Mouse (Mus musculus): ENCODE measurements around the gene Ak1. TPM values are rescaled to one million over a fixed set of nuclear protein-coding genes. Genes with fewer than 3 reads are reported as not detected.
A peak's percentile ranks its signal among the peaks of the same experiment; 100 is the strongest.

The Ak1 gene
- polyA plus RNA-seq, 1 experiment from 2014 or later, result 302 TPM

DNA sequence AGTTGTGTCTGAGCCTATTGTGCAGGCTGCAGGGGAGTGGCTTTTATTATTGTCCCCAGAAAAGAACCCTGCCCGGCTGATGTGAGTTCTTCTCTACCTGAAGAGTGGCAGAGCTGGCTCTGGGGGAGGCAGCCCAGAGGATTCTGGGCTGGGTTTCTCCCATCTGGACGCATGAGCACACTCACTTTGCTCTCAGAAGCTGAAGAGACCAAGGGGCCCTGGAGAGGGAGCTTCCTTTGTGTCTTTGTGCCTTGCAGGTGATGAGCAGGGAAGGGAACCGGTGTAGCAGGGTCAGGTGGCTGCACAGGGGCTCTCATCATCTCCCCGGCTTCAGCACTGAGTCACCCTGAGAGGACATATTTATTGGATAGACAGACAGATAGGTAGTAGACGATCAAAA is 40.7 kb downstream of the Ak1 start:
- Histone ChIP-seq H3K27ac (replicated peaks) (peak overlapping the region; percentile 86), H3K4me1 (peaks cover 53% of the 10 kb centered on the region), H3K9ac (peak overlapping the region; percentile 64), H3K4me3 (no peak overlapping the region), H3K27me3 (replicated peaks) (no peaks in the 10 kb centered on the region), H3K4me2 (no peak overlapping the region), H3K9me3 (no peaks in the 10 kb centered on the region), H3K36me3 (peaks cover 33% of the 10 kb centered on the region)
- no peak for ATAC-seq (ENCODE audit: extremely low read depth, insufficient number of reproducible peaks, low FRiP score, low TSS enrichment)
- WGBS, result 47% methylated on average over 5 of the region's 5 CpGs

DNA sequence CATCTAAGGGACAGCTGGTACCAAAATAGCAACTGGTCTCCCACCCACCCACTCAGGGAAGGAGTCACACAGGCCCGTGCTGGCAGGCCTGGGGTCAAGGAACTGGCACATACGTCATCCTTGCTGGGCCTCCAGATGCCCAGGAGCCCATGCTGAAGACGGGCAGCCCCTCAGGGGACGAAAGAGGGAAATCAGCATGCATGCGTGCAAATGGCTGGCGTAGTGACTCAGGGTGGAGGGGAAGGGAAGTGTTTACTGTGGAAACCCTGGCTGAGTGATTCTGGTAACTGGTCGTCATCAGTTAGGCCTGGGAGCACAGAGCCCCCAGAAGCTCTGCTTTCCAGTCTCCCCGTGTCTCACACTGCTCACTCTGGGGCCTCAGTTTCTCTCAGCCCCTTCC is 43.8 kb downstream of the Ak1 start:
- peaks cover 29% of the 10 kb centered on the region for H3K36me3 ChIP-seq
- peak overlapping the region; percentile 73 for H3K27ac ChIP-seq (replicated peaks)
- H3K9ac ChIP-seq, result peak overlapping the region; percentile 41
- no peak overlapping the region for H3K4me2 ChIP-seq
- no peaks in the 10 kb centered on the region for H3K9me3 ChIP-seq
- peaks cover 72% of the 10 kb centered on the region for H3K4me1 ChIP-seq
- H3K27me3 ChIP-seq (replicated peaks), result no peaks in the 10 kb centered on the region
- 60% methylated on average over 8 of the region's 8 CpGs for WGBS
- H3K4me3 ChIP-seq, result no peak overlapping the region
- ATAC-seq (ENCODE audit: extremely low read depth, insufficient number of reproducible peaks, low FRiP score, low TSS enrichment), result no peak

DNA sequence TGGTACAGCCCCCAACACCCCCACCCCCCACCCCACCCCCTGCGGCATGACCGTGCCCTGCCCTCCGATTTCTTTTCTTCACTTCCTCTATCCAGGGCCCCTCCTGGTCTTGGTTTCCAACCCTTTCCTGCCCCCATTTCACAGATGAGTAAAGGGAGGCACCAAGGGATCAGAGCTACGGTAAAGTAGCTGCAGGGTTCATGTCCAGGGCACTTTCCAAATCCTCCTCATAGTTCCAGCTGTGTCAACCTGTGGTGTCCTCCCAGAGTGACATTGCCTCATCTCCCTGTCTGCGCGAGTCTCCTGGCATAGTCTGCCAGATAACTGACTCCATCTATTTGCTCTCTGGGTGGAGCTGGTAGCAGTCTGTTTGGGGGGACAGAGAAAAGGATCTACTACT is 44.3 kb downstream of the Ak1 start:
- ATAC-seq (ENCODE audit: extremely low read depth, insufficient number of reproducible peaks, low FRiP score, low TSS enrichment), result no peak
- H3K9ac ChIP-seq, result peak overlapping the region; percentile 33; the same call in 1 of the 2 replicates
- no peaks in the 10 kb centered on the region for H3K9me3 ChIP-seq
- H3K27me3 ChIP-seq (replicated peaks), result no peaks in the 10 kb centered on the region
- H3K36me3 ChIP-seq, result peaks cover 33% of the 10 kb centered on the region
- 55% methylated on average over 6 of the region's 6 CpGs for WGBS
- no peak overlapping the region for H3K4me2 ChIP-seq
- no peak overlapping the region for H3K4me3 ChIP-seq
- H3K4me1 ChIP-seq, result peaks cover 67% of the 10 kb centered on the region
- H3K27ac ChIP-seq (replicated peaks), result peak overlapping the region; percentile 73

DNA sequence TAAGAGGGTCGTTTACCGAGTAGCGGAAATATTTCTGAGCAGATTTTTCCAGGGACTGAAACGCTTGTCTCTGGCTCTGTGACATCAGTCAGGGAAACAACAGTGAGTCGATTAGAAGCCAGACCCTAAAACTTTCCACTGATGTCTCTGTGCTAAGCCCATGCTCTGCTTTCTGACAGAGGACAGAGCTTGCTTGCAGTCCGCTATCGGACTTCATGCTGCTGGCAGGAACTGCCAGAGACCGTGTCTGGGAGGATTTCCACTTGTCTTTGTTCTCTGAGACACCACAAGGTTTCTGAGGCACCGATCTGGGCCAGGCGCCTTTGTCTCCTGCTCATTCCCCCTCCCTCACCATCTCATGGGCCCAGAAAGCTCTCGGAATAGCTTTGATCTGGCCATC is 46.2 kb downstream of the Ak1 start:
- ATAC-seq (ENCODE audit: extremely low read depth, insufficient number of reproducible peaks, low FRiP score, low TSS enrichment), result peak; percentile 50; the same call in 1 of the 2 replicates
- Histone ChIP-seq H3K4me3 (no peak overlapping the region), H3K4me2 (peak overlapping the region; percentile 5; the same call in 1 of the 2 replicates), H3K36me3 (peaks cover 49% of the 10 kb centered on the region), H3K27me3 (replicated peaks) (no peaks in the 10 kb centered on the region), H3K9me3 (no peaks in the 10 kb centered on the region), H3K9ac (peak overlapping the region; percentile 61), H3K27ac (replicated peaks) (peak overlapping the region; percentile 90), H3K4me1 (peaks cover 60% of the 10 kb centered on the region)
- WGBS, result 20% methylated on average over 11 of the region's 11 CpGs

DNA sequence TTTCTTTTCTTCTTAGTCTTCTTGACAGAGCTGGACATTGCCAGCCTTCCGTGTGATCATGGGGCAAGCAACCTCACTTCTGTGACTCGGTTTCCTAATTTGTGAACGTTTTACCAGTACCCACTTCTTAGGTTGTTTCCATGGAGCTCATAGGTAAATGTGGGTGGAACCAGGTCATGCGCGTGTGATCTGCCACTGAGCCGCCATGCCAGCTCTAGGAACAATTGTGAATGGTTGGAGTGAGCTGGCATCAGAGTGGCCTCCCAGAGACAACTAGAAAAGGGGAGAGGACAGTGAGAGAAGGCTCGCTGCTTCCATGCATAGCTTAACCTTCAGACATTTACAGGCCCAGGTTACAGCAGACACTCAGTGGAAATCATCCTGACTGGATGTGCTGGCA is 46.6 kb downstream of the Ak1 start:
- Histone ChIP-seq H3K4me1 (peaks cover 64% of the 10 kb centered on the region), H3K9me3 (no peaks in the 10 kb centered on the region), H3K4me3 (no peak overlapping the region), H3K4me2 (peak overlapping the region; percentile 5; the same call in 1 of the 2 replicates), H3K27ac (replicated peaks) (peak overlapping the region; percentile 90), H3K27me3 (replicated peaks) (no peaks in the 10 kb centered on the region), H3K9ac (peak overlapping the region; percentile 61), H3K36me3 (peaks cover 53% of the 10 kb centered on the region)
- 78% methylated on average over 7 of the region's 7 CpGs for WGBS
- no peak for ATAC-seq (ENCODE audit: extremely low read depth, insufficient number of reproducible peaks, low FRiP score, low TSS enrichment)

DNA sequence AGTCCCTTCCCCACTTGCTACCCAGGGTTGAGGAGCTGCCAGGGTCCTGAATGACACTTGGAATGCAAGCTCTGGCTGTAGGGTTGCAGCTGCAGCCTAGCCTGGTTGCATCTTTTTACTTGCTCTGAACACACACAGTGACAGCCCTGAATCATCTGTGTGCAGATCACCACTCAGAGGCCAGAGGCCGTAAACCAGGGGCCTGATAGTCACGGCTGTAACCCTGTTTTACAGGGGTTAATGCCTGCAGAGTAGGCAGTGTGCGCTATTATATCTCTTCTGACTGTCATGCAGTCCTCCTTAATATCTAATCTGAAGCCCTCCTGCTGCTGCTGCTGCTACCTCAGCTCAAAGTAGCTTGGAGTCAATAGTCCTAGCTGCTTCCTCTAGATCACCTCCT is 48.3 kb downstream of the Ak1 start:
- WGBS, result 45% methylated on average over 3 of the region's 3 CpGs
- peaks cover 64% of the 10 kb centered on the region for H3K4me1 ChIP-seq

DNA sequence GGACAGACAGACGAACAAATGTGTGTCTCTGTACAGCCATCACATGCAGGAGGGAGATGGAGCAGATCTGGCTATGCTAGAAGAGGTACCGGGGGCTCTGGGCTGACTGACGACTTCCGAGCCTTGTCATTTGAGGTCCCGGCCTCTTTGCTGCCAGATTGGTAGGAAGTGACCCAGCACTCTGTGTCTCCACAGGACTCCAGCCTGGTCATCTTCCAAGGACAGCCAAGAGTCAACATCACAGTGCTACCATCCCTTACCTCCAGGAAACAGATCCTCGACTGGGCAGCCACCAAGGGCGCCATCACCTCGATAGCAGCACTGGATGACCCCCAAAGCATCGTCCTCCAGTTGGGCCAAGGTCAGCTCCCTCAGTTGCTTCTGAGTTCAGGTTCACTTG is 49.6 kb downstream of the Ak1 start:
- Histone ChIP-seq H3K27ac (replicated peaks) (peak overlapping the region; percentile 25; the same call in 1 of the 2 replicates), H3K4me2 (no peak overlapping the region), H3K9me3 (no peaks in the 10 kb centered on the region), H3K4me1 (peaks cover 51% of the 10 kb centered on the region), H3K4me3 (no peak overlapping the region), H3K36me3 (peaks cover 75% of the 10 kb centered on the region), H3K27me3 (replicated peaks) (no peaks in the 10 kb centered on the region), H3K9ac (no peak overlapping the region)
- WGBS, result 79% methylated on average over 9 of the region's 9 CpGs
- ATAC-seq (ENCODE audit: extremely low read depth, insufficient number of reproducible peaks, low FRiP score, low TSS enrichment), result no peak

More for the DNA sequence above, 48.3 kb downstream of the Ak1 start:
- no peak for ATAC-seq (ENCODE audit: extremely low read depth, insufficient number of reproducible peaks, low FRiP score, low TSS enrichment)
- no peak overlapping the region for H3K4me2 ChIP-seq
- H3K4me3 ChIP-seq, result no peak overlapping the region
- no peaks in the 10 kb centered on the region for H3K9me3 ChIP-seq
- peak overlapping the region; percentile 22; the same call in 1 of the 2 replicates for H3K27ac ChIP-seq (replicated peaks)
- H3K36me3 ChIP-seq, result peaks cover 69% of the 10 kb centered on the region
- 0 out of 2 replicates have a peak overlapping the region, but pooled peaks have one; percentile 14 for H3K9ac ChIP-seq
- H3K27me3 ChIP-seq (replicated peaks), result no peaks in the 10 kb centered on the region

DNA sequence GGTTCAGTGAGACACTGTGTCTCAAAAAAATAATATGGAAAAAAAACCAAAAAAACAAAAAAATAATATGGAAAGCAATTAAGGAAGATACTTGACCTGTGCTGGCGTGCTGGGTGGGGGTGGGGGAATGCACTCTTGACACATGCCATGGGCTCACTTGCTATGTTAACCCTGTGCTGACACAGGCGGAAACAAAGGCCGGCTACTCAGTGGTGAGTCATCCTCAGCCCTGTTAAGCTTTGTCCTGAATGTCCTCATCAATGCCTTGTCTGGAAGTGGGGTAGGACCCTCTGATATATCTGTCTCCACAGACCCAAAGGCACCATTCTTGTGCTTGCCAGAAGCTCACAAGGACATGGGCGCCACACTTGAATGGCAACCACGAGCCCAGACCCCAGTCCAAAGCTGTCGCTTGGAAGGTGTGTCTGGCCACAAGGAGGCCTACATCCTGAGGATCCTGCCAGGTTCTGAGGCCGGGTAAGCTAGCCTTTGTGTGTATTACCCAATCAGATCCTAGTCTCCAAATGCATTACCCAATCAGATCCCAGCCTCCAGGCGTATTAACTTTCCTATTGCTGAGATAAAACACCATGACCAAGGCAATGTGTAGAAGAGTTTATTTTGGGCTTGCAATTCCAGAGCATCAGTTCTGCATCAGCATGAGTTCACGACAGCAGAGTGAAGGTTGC is 50.5 kb downstream of the Ak1 start:
- H3K4me3 ChIP-seq, result no peak overlapping the region
- H3K9ac ChIP-seq, result no peak overlapping the region
- H3K36me3 ChIP-seq, result peaks cover 80% of the 10 kb centered on the region
- ATAC-seq (ENCODE audit: extremely low read depth, insufficient number of reproducible peaks, low FRiP score, low TSS enrichment), result no peak
- H3K4me1 ChIP-seq, result peaks cover 47% of the 10 kb centered on the region
- H3K9me3 ChIP-seq, result no peaks in the 10 kb centered on the region
- peak overlapping the region; percentile 25; the same call in 1 of the 2 replicates for H3K27ac ChIP-seq (replicated peaks)
- 58% methylated on average over 9 of the region's 9 CpGs for WGBS
- H3K4me2 ChIP-seq, result no peak overlapping the region
- H3K27me3 ChIP-seq (replicated peaks), result no peaks in the 10 kb centered on the region

DNA sequence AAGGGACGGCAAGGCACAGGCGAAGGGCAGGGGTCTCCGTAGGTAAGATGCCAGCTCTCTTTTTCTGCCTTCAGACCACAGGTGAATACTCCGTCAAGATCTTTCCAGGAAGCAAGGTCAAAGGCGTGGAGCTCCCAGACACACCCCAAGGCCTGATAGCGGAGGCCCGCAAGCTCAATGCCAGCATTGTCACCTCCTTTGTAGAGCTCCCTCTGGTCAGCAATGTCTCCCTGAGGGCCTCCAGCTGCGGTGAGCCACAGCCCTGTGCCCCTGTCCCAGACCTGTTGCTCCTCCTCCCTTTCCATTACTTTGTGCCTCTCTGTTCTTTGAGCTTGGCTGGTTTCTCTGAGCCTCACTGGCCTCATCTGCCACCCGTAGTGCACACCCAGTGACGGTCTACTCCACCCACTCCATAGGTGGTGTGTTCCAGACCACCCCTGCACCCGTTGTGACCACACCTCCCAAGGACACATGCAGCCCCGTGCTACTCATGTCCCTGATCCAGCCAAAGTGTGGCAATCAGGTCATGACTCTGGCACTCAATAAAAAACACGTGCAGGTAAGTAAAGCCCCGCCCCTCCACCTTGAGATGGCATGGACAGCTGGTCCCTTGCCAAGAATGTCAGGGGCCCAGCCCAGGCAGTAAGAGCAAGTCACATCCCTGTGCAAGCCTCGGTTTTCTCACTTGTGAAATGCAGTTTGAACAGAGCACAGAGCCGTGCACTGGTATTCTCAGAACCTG is 51.8 kb downstream of the Ak1 start:
- Histone ChIP-seq H3K27me3 (replicated peaks) (no peaks in the 10 kb centered on the region), H3K4me3 (no peak overlapping the region), H3K9me3 (no peaks in the 10 kb centered on the region), H3K9ac (no peak overlapping the region), H3K27ac (replicated peaks) (no peak overlapping the region), H3K4me2 (no peak overlapping the region), H3K4me1 (peaks cover 35% of the 10 kb centered on the region), H3K36me3 (peaks cover 93% of the 10 kb centered on the region)
- WGBS, result 72% methylated on average over 16 of the region's 16 CpGs
- no peak for ATAC-seq (ENCODE audit: extremely low read depth, insufficient number of reproducible peaks, low FRiP score, low TSS enrichment)

DNA sequence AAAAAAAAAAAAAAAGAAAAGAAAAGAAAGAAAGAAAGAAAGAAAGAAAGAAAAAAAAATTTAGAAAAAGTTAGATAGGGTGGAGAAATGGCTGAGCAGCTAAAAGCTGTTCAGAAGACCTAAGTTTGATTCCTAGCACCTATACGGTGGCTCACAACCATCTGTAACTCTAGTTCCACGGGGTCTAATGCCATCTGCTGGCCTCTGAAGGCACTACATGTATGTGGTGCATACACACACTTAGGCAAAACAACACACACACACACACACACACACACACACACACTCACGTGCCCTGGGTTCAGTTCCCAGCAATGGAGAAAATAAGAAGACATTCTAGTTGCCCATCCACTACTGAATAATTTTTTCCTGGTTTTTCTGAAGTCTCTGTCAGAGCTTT is 55.3 kb downstream of the Ak1 start:
- ATAC-seq (ENCODE audit: extremely low read depth, insufficient number of reproducible peaks, low FRiP score, low TSS enrichment), result no peak
- Histone ChIP-seq H3K4me1 (peaks cover 50% of the 10 kb centered on the region), H3K9ac (no peak overlapping the region), H3K27ac (replicated peaks) (no peak overlapping the region), H3K27me3 (replicated peaks) (no peaks in the 10 kb centered on the region), H3K9me3 (no peaks in the 10 kb centered on the region), H3K36me3 (peaks cover 98% of the 10 kb centered on the region), H3K4me2 (no peak overlapping the region), H3K4me3 (no peak overlapping the region)
- 88% methylated on average over 3 of the region's 3 CpGs for WGBS

DNA sequence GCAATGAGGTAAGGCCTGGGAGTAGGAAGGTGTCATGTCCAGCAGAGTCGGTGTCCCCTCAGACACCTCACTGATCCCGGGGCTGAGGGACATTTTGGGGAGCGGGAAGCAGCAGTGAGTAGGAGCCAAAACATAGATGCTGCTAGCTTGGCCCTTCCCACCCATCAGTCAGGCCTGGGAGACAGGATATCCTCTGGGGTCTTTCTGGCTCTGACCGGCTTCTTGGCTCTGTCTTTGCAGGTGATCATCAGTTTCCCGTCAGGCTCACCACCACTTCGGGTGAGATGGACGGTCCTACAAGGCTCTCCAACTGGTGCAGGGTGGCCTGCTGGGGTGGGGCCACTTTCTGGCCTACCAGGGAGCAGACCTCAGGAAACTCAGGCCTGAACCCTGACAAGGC is 56.1 kb downstream of the Ak1 start:
- Histone ChIP-seq H3K9ac (no peak overlapping the region), H3K36me3 (peaks cover 98% of the 10 kb centered on the region), H3K27ac (replicated peaks) (no peak overlapping the region), H3K27me3 (replicated peaks) (no peaks in the 10 kb centered on the region), H3K4me3 (no peak overlapping the region), H3K9me3 (no peaks in the 10 kb centered on the region), H3K4me1 (peaks cover 44% of the 10 kb centered on the region), H3K4me2 (no peak overlapping the region)
- 84% methylated on average over 7 of the region's 7 CpGs for WGBS
- no peak for ATAC-seq (ENCODE audit: extremely low read depth, insufficient number of reproducible peaks, low FRiP score, low TSS enrichment)

Data from heart, embryonic 13.5 days (tissue).